Mouse (Mus musculus): ENCODE data around the gene Ppp1r18. TPM values are rescaled to one million over a fixed set of nuclear protein-coding genes. Genes with fewer than 3 reads are reported as not detected.
A peak's percentile ranks its signal among the peaks of the same experiment; 100 is the strongest.
"Not testable (repeated sequence)": the region's sequence is repeated elsewhere in the genome, so short reads cannot be mapped to it uniquely, and the experiment has no call there.

The Ppp1r18 gene
- polyA plus RNA-seq, 1 experiment from 2014 or later: 19.4 TPM

DNA sequence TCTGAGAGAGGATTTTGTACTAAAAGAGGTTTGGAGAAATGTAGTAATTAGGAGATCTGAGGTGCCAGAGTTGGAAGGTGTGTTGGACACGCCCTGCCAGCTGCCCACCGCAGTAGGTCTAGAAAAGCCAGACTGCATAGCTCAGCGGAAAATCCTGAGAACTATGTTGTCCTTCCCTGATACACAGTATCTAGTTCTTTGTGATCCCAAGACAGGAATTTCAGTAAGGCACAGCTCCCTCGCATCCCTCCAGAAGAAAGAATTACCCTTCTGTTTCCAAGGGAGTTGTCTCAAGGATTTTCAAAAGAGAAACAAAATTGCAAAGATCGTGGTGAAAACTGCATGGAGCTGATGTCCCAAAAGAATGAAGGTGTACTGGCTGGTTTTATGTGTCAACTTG is 26.8 kb upstream of the Ppp1r18 start:
- H3K27ac ChIP-seq (replicated peaks in 1 of 2; ENCODE audit: control insufficient read depth in 1 of 2, insufficient read depth in 1 of 2, low read depth in 2 of 2, low read length in 2 of 2): peak overlapping the region; percentile 91 to 96
- no peak for ATAC-seq (ENCODE audit: insufficient number of reproducible peaks, insufficient read depth, low FRiP score, low read depth)
- 4% methylated on average over 5 of the region's 5 CpGs for WGBS
- peak overlapping the region; percentile 78 for H3K4me2 ChIP-seq (ENCODE audit: low read length)
- no peaks in the 10 kb centered on the region for H3K27me3 ChIP-seq (ENCODE audit: control insufficient read depth, insufficient read depth, low read length)
- no peaks in the 10 kb centered on the region for H3K9me3 ChIP-seq (ENCODE audit: control insufficient read depth, low read length)
- peak overlapping the region; percentile 46 to 81 for H3K4me3 ChIP-seq (ENCODE audit: control insufficient read depth in 1 of 2, insufficient read depth in 1 of 2, low read depth in 1 of 2, low read length in 2 of 2)
- peaks cover 36% of the 10 kb centered on the region for H3K36me3 ChIP-seq (ENCODE audit: control insufficient read depth, insufficient read depth, low read length)
- H3K4me1 ChIP-seq (ENCODE audit: control insufficient read depth in 2 of 2, insufficient read depth in 2 of 2, low read length in 2 of 2): peaks cover 16 to 42% of the 10 kb centered on the region in 2 experiments
- H3K9ac ChIP-seq (ENCODE audit: low read length): peak overlapping the region; percentile 65

- H3K9ac ChIP-seq (ENCODE audit: low read length): peak overlapping the region; percentile 65
- peak overlapping the region; percentile 91 to 96 for H3K27ac ChIP-seq (replicated peaks in 1 of 2; ENCODE audit: control insufficient read depth in 1 of 2, insufficient read depth in 1 of 2, low read depth in 2 of 2, low read length in 2 of 2)
- H3K27me3 ChIP-seq (ENCODE audit: control insufficient read depth, insufficient read depth, low read length); H3K9me3 ChIP-seq (ENCODE audit: control insufficient read depth, low read length); ATAC-seq (ENCODE audit: insufficient number of reproducible peaks, insufficient read depth, low FRiP score, low read depth): not testable (repeated sequence)
- H3K4me1 ChIP-seq (ENCODE audit: control insufficient read depth in 2 of 2, insufficient read depth in 2 of 2, low read length in 2 of 2): peaks cover 16 to 38% of the 10 kb centered on the region in 2 experiments
- H3K4me2 ChIP-seq (ENCODE audit: low read length): peak overlapping the region; percentile 78
- 62% methylated on average over 3 of the region's 3 CpGs for WGBS
- peak overlapping the region; percentile 46 to 81; a peak in 3 of 4 replicates for H3K4me3 ChIP-seq (ENCODE audit: control insufficient read depth in 1 of 2, insufficient read depth in 1 of 2, low read depth in 1 of 2, low read length in 2 of 2)
- H3K36me3 ChIP-seq (ENCODE audit: control insufficient read depth, insufficient read depth, low read length): peaks cover 31% of the 10 kb centered on the region
Observed at GRCm38 (mm10) chr17:35839002-35839401, 26.4 kb upstream of the Ppp1r18 start.

- 49% methylated on average over 14 of the region's 14 CpGs for WGBS
- H3K9ac ChIP-seq (ENCODE audit: low read length): peak overlapping the region; percentile 54
- H3K4me1 ChIP-seq (ENCODE audit: control insufficient read depth in 2 of 2, insufficient read depth in 2 of 2, low read length in 2 of 2): peaks cover 7 to 23% of the 10 kb centered on the region in 2 experiments
- H3K27ac ChIP-seq (replicated peaks in 1 of 2; ENCODE audit: control insufficient read depth in 1 of 2, insufficient read depth in 1 of 2, low read depth in 2 of 2, low read length in 2 of 2): peak overlapping the region in 1 of 2 experiments; percentile 61; a peak in 2 of 4 replicates
- peak overlapping the region; percentile 62 for H3K4me2 ChIP-seq (ENCODE audit: low read length)
- peak overlapping the region; percentile 30 to 31 for H3K4me3 ChIP-seq (ENCODE audit: control insufficient read depth in 1 of 2, insufficient read depth in 1 of 2, low read depth in 1 of 2, low read length in 2 of 2)
- no peaks in the 10 kb centered on the region for H3K27me3 ChIP-seq (ENCODE audit: control insufficient read depth, insufficient read depth, low read length)
- no peak for ATAC-seq (ENCODE audit: insufficient number of reproducible peaks, insufficient read depth, low FRiP score, low read depth)
- H3K9me3 ChIP-seq (ENCODE audit: control insufficient read depth, low read length): no peaks in the 10 kb centered on the region
- H3K36me3 ChIP-seq (ENCODE audit: control insufficient read depth, insufficient read depth, low read length): peaks cover 30% of the 10 kb centered on the region
Observed at GRCm38 (mm10) chr17:35840561-35840960, 24.8 kb upstream of the Ppp1r18 start.

- peak within 1 kb of the TSS; percentile 59 to 84 for H3K4me3 ChIP-seq (ENCODE audit: control insufficient read depth in 1 of 2, insufficient read depth in 1 of 2, low read depth in 1 of 2, low read length in 2 of 2)
- peak within 1 kb of the TSS; percentile 79 for H3K9ac ChIP-seq (ENCODE audit: low read length)
- H3K27ac ChIP-seq (replicated peaks in 1 of 2; ENCODE audit: control insufficient read depth in 1 of 2, insufficient read depth in 1 of 2, low read depth in 2 of 2, low read length in 2 of 2): peak within 1 kb of the TSS; percentile 84 to 91
- under 1% methylated on average over 59 of the region's 59 CpGs for WGBS
- H3K36me3 ChIP-seq (ENCODE audit: control insufficient read depth, insufficient read depth, low read length): peaks cover 30% of the 10 kb centered on the region
- peak within 1 kb of the TSS; percentile 75 for H3K4me2 ChIP-seq (ENCODE audit: low read length)
- H3K4me1 ChIP-seq (ENCODE audit: control insufficient read depth in 2 of 2, insufficient read depth in 2 of 2, low read length in 2 of 2): peaks cover 2 to 18% of the 10 kb centered on the region in 2 experiments; a peak in 3 of 4 replicates
- peak; percentile 90 for ATAC-seq (ENCODE audit: insufficient number of reproducible peaks, insufficient read depth, low FRiP score, low read depth)
- no peaks in the 10 kb centered on the region for H3K9me3 ChIP-seq (ENCODE audit: control insufficient read depth, low read length)
- H3K27me3 ChIP-seq (ENCODE audit: control insufficient read depth, insufficient read depth, low read length): no peaks in the 10 kb centered on the region
Observed at GRCm38 (mm10) chr17:35841076-35841950, 24.1 kb upstream of the Ppp1r18 start, which contains the start of gene Mdc1. TSS of gene Mdc1 (plus strand) at chr17:35841515.

- H3K4me2 ChIP-seq (ENCODE audit: low read length): peak overlapping the region; percentile 75
- H3K27ac ChIP-seq (replicated peaks in 1 of 2; ENCODE audit: control insufficient read depth in 1 of 2, insufficient read depth in 1 of 2, low read depth in 2 of 2, low read length in 2 of 2): peak overlapping the region; percentile 84 to 91
- WGBS: 14% methylated on average over 11 of the region's 11 CpGs
- no peaks in the 10 kb centered on the region for H3K27me3 ChIP-seq (ENCODE audit: control insufficient read depth, insufficient read depth, low read length)
- no peak for ATAC-seq (ENCODE audit: insufficient number of reproducible peaks, insufficient read depth, low FRiP score, low read depth)
- H3K9ac ChIP-seq (ENCODE audit: low read length): peak overlapping the region; percentile 79
- H3K36me3 ChIP-seq (ENCODE audit: control insufficient read depth, insufficient read depth, low read length): peaks cover 31% of the 10 kb centered on the region
- H3K4me3 ChIP-seq (ENCODE audit: control insufficient read depth in 1 of 2, insufficient read depth in 1 of 2, low read depth in 1 of 2, low read length in 2 of 2): peak overlapping the region; percentile 59 to 84
- no peaks in the 10 kb centered on the region for H3K9me3 ChIP-seq (ENCODE audit: control insufficient read depth, low read length)
- peaks cover 2 to 18% of the 10 kb centered on the region in 2 experiments; a peak in 3 of 4 replicates for H3K4me1 ChIP-seq (ENCODE audit: control insufficient read depth in 2 of 2, insufficient read depth in 2 of 2, low read length in 2 of 2)
Observed at GRCm38 (mm10) chr17:35842006-35842405, 23.4 kb upstream of the Ppp1r18 start.

- ATAC-seq (ENCODE audit: insufficient number of reproducible peaks, insufficient read depth, low FRiP score, low read depth): no peak
- Histone ChIP-seq H3K4me2 (ENCODE audit: low read length) (no peak overlapping the region), H3K27ac (replicated peaks in 1 of 2; ENCODE audit: control insufficient read depth in 1 of 2, insufficient read depth in 1 of 2, low read depth in 2 of 2, low read length in 2 of 2) (no peak overlapping the region), H3K4me3 (ENCODE audit: control insufficient read depth in 1 of 2, insufficient read depth in 1 of 2, low read depth in 1 of 2, low read length in 2 of 2) (no peak overlapping the region), H3K36me3 (ENCODE audit: control insufficient read depth, insufficient read depth, low read length) (peaks cover 46% of the 10 kb centered on the region), H3K4me1 (ENCODE audit: control insufficient read depth in 2 of 2, insufficient read depth in 2 of 2, low read length in 2 of 2) (peaks cover 2 to 18% of the 10 kb centered on the region in 2 experiments; a peak in 3 of 4 replicates), H3K9ac (ENCODE audit: low read length) (no peak overlapping the region), H3K27me3 (ENCODE audit: control insufficient read depth, insufficient read depth, low read length) (no peaks in the 10 kb centered on the region), H3K9me3 (ENCODE audit: control insufficient read depth, low read length) (no peaks in the 10 kb centered on the region)
- 96% methylated on average over 3 of the region's 3 CpGs for WGBS
Observed at GRCm38 (mm10) chr17:35843514-35843913, 21.9 kb upstream of the Ppp1r18 start.

DNA sequence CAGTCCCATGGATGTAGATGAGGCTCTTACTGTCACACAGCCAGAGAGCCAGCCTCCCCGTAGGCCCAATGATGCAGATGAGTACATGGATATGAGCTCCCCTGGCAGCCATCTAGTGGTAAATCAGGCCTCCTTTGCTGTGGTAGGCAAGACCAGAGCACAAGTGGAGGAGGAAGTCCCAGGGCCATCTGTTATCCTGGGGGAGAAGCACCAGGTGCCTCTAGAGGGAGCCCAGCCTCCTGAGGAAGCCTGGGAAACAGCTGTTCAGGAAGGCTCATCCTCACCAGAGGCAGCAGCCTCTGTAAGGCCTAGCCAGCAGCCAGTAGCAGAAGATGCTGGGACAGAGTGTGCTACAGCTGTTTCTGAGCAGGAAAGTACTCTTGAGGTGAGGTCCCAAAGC is 17.3 kb upstream of the Ppp1r18 start:
- no peak for ATAC-seq (ENCODE audit: insufficient number of reproducible peaks, insufficient read depth, low FRiP score, low read depth)
- 59% methylated on average over 1 of the region's 1 CpGs for WGBS
- H3K27ac ChIP-seq (replicated peaks in 1 of 2; ENCODE audit: control insufficient read depth in 1 of 2, insufficient read depth in 1 of 2, low read depth in 2 of 2, low read length in 2 of 2): no peak overlapping the region
- H3K36me3 ChIP-seq (ENCODE audit: control insufficient read depth, insufficient read depth, low read length): peaks cover 90% of the 10 kb centered on the region
- no peak overlapping the region for H3K4me3 ChIP-seq (ENCODE audit: control insufficient read depth in 1 of 2, insufficient read depth in 1 of 2, low read depth in 1 of 2, low read length in 2 of 2)
- H3K27me3 ChIP-seq (ENCODE audit: control insufficient read depth, insufficient read depth, low read length): no peaks in the 10 kb centered on the region
- no peak overlapping the region for H3K4me2 ChIP-seq (ENCODE audit: low read length)
- H3K4me1 ChIP-seq (ENCODE audit: control insufficient read depth in 2 of 2, insufficient read depth in 2 of 2, low read length in 2 of 2): peaks cover 0 to 2% of the 10 kb centered on the region in 2 experiments; a peak in 2 of 4 replicates
- no peaks in the 10 kb centered on the region for H3K9me3 ChIP-seq (ENCODE audit: control insufficient read depth, low read length)
- H3K9ac ChIP-seq (ENCODE audit: low read length): no peak overlapping the region

Data from heart, embryonic 14.5 days (tissue).